Mouse (Mus musculus) common myeloid progenitor, adult 5-6 weeks (primary cell): ENCODE results near the gene Suds3. TPM values are rescaled to one million over a fixed set of nuclear protein-coding genes. Genes with fewer than 3 reads are reported as not detected.

ENCODE experiments used
- ATAC-seq: replicated peaks from 2 replicates; pipeline ENCODE4 v1.8.0; 2016; ENCODE audit warnings: low read depth, mild to moderate bottlenecking, moderate TSS enrichment, inconsistent platforms; ENCODE audit not compliant: poor library complexity, severe bottlenecking
- total RNA-seq: library from RNA; stranded (forward); fragments of 200-1000, 187-1606 nt; gene quantifications from 2 replicates; pipeline ENCODE4 v1.2.3, GENCODE M21; 2017

Suds3 gene
- 93.5 and 95.5 TPM in 2 replicates for total RNA-seq

- peak; percentile 68 for ATAC-seq
These were observed at the start of gene Suds3 for GRCm38 (mm10) chr5:117115836-117116366. Gene Suds3 (minus strand): TSS chr5:117116113.

GRCm38 (mm10) chr5:117164923-117165322 lies 49.0 kb upstream of the Suds3 start:
- ATAC-seq: no peak

- 0 out of 2 replicates have a peak, but pooled peaks have one; percentile 16 for ATAC-seq
These were observed 48.6 kb upstream of the Suds3 start for GRCm38 (mm10) chr5:117164516-117164915.

GRCm38 (mm10) chr5:117163790-117164189 lies 47.9 kb upstream of the Suds3 start:
- no peak for ATAC-seq

- ATAC-seq: no peak
These were observed 44.6 kb upstream of the Suds3 start for GRCm38 (mm10) chr5:117160499-117160898.

GRCm38 (mm10) chr5:117159805-117160291 lies 43.9 kb upstream of the Suds3 start:
- peak; percentile 58 for ATAC-seq

- ATAC-seq: no peak
These were observed 43.4 kb upstream of the Suds3 start for GRCm38 (mm10) chr5:117159326-117159725.

- peak; percentile 83 for ATAC-seq
These were observed 42.6 kb upstream of the Suds3 start for GRCm38 (mm10) chr5:117158335-117159018.

- ATAC-seq: no peak
These were observed 37.7 kb upstream of the Suds3 start for GRCm38 (mm10) chr5:117153527-117154091.

GRCm38 (mm10) chr5:117152944-117153343 lies 37.0 kb upstream of the Suds3 start:
- ATAC-seq: no peak

- no peak for ATAC-seq
These were observed 34.2 kb upstream of the Suds3 start for GRCm38 (mm10) chr5:117150068-117150467.

- ATAC-seq: peak; percentile 84
These were observed 33.4 kb upstream of the Suds3 start for GRCm38 (mm10) chr5:117149054-117149942.

- no peak for ATAC-seq
These were observed 31.5 kb upstream of the Suds3 start for GRCm38 (mm10) chr5:117147187-117148095.

- ATAC-seq: peak; percentile 43
These were observed 30.3 kb upstream of the Suds3 start for GRCm38 (mm10) chr5:117146165-117146564.

GRCm38 (mm10) chr5:117143721-117144135 lies 27.8 kb upstream of the Suds3 start:
- ATAC-seq: peak; percentile 65

GRCm38 (mm10) chr5:117140374-117140773 lies 24.5 kb upstream of the Suds3 start:
- ATAC-seq: no peak

GRCm38 (mm10) chr5:117139822-117140221 lies 23.9 kb upstream of the Suds3 start:
- ATAC-seq: no peak

- peak; percentile 57 for ATAC-seq
These were observed 22.5 kb upstream of the Suds3 start for GRCm38 (mm10) chr5:117138295-117138988.

- no peak for ATAC-seq
These were observed 21.7 kb upstream of the Suds3 start for GRCm38 (mm10) chr5:117137594-117137993.
